Mouse (Mus musculus): ENCODE results near the gene 6330409D20Rik. TPM values are rescaled to one million over a fixed set of nuclear protein-coding genes. Genes with fewer than 3 reads are reported as not detected.

Gene 6330409D20Rik
- polyA plus RNA-seq (2015; fragmentation: Nextera tagmentation; extraction: Ambion mirVana): 3.2 and 4.0 TPM in 2 replicates

DNA sequence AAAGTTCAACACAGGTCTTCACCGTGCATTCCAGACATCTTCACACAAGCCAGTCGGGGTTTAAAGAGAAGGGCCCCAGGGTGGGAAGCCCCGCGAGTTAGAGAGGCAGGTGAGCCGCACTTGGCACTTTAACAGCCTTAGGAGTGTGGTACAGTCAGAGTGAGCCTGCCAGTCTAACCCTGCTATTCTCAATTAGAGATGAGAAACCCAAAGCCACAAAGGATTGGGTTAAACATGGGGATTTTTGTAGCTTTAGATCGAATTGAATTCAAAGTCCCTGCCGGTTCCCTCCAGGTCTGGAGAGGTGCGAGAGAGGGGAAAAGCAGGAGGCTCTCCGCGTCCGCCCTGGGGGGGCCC lies at the start of gene 6330409D20Rik:
6330409D20Rik (minus strand) TSS at position 101 of the 357 bp plus-strand sequence.
- no peak for ATAC-seq (ENCODE audit: low read depth)
- WGBS: 12% methylated on average over 11 of the region's 11 CpGs
- Histone ChIP-seq H3K9ac (peak within 1 kb of the TSS; percentile 92), H3K9me3 (no peaks in the 10 kb centered on the region), H3K36me3 (peaks cover 19% of the 10 kb centered on the region), H3K4me3 (peak within 1 kb of the TSS; percentile 81), H3K27ac (replicated peaks) (peak within 1 kb of the TSS; percentile 93), H3K4me1 (replicated peaks) (peaks cover 50% of the 10 kb centered on the region), H3K4me2 (peak within 1 kb of the TSS; percentile 80), H3K27me3 (peaks cover 10% of the 10 kb centered on the region; the same call in 1 of the 2 replicates)

DNA sequence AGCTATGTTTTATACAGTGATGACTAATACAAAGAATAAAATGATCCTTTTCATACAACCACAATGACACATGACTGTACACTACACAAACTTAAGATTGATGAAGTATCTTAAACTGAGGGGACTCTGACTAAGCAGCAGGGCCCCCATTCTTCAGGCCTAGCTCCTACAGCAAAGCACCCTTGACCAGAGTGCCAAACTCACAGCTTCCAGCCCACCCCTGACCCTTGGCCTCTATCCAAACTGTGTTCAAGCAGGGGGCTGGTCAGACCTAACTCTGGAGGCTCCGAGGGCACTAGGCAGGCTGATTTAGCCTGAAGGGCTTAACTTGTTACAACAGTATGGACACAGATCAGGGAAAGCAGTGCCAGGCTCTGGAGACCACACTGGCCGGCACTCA lies 47.8 kb upstream of the 6330409D20Rik start:
- Histone ChIP-seq H3K27me3 (no peaks in the 10 kb centered on the region), H3K36me3 (peaks cover 48% of the 10 kb centered on the region), H3K27ac (replicated peaks) (no peak overlapping the region), H3K4me2 (no peak overlapping the region), H3K9me3 (no peaks in the 10 kb centered on the region), H3K4me1 (replicated peaks) (0 out of 2 replicates have a peak, but pooled peaks cover 5% of the 10 kb centered on the region), H3K9ac (no peak overlapping the region), H3K4me3 (no peak overlapping the region)
- WGBS: 76% methylated on average over 2 of the region's 2 CpGs
- ATAC-seq (ENCODE audit: low read depth): no peak

DNA sequence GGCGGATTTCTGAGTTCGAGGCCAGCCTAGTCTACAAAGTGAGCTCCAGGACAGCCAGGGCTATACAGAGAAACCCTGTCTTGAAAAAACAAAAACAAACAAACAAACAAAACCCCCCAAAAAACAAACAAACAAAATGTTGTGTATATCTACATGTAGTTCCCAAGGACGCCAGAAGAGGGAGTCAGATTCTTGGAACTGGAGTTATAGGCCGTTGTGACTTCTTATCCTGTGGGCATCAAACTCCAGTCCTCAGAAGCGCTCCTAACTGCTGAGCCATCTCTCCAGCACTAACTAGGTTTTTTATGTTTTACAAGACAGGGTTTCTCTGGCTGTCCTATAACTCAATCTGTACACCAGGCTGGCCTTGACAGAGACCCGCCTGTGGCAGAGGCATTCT lies 46.4 kb upstream of the 6330409D20Rik start:
- Histone ChIP-seq H3K4me2 (no peak overlapping the region), H3K27me3 (no peaks in the 10 kb centered on the region), H3K4me1 (replicated peaks) (0 out of 2 replicates have a peak, but pooled peaks cover 5% of the 10 kb centered on the region), H3K9me3 (no peaks in the 10 kb centered on the region), H3K36me3 (peaks cover 35% of the 10 kb centered on the region), H3K27ac (replicated peaks) (no peak overlapping the region), H3K4me3 (no peak overlapping the region), H3K9ac (no peak overlapping the region)
- WGBS: 59% methylated on average over 6 of the region's 6 CpGs
- no peak for ATAC-seq (ENCODE audit: low read depth)

DNA sequence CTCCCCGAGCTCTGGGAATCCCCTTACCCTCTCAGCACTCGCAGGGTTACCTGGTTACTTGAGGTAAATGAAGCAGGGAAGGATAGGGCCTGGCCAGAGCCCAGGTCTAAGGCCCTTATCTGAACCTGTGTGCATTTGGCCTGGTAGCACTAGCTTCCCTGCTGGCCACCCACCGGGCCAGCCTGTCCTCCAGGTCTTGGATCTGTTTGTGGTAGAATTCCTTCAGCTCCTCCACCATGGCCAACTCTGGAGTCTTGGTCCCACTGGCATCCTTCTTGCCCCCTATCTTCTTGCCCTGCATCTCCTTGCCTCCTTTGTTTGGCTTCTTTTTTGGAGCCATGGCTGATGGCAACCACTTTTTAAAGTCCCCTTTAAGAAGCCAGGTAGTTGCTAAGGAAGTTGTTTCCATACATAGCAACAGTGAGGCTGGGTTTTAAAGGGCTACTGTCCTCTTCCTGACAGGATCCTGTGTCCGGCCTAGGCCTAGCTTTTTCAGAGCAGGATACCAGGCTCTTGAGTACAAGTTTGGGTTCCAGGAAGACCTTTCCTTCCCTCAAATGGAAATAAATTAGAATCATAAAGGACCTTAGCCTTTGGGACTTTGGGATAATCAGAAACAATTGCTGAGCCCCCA lies 43.3 kb upstream of the 6330409D20Rik start, which contains the start of gene Cfap157:
Cfap157 (minus strand) TSS at position 381 of the 634 bp plus-strand sequence.
- Histone ChIP-seq H3K9ac (no peak within 1 kb of the TSS), H3K27ac (replicated peaks) (no peak within 1 kb of the TSS), H3K27me3 (no peaks in the 10 kb centered on the region), H3K36me3 (peaks cover 8% of the 10 kb centered on the region; the same call in 1 of the 2 replicates), H3K4me2 (no peak within 1 kb of the TSS), H3K9me3 (no peaks in the 10 kb centered on the region), H3K4me1 (replicated peaks) (0 out of 2 replicates have a peak, but pooled peaks cover 5% of the 10 kb centered on the region), H3K4me3 (no peak within 1 kb of the TSS)
- WGBS: 75% methylated on average over 4 of the region's 4 CpGs
- no peak for ATAC-seq (ENCODE audit: low read depth)

DNA sequence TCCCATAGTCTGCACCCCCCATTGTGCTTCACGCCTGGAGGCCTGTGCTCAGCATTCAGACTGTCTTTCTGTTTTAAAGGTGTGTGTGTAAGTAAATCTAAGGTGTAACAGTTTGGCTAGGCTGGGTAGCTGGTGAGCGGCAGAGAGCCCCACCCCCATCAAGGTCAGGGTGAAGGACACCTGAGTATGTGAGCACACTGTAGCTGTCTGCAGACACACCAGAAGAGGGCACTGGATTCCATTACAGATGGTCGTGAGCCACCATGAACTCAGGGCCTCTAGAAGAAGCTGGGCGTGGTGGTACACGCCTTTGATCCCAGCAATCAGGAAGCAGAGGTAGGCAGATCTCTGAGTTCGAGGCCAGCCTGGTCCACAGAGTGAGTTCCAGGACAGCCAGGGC lies 40.9 kb upstream of the 6330409D20Rik start:
- ATAC-seq (ENCODE audit: low read depth): no peak
- 83% methylated on average over 6 of the region's 6 CpGs for WGBS
- Histone ChIP-seq H3K9me3 (no peaks in the 10 kb centered on the region), H3K9ac (no peak overlapping the region), H3K4me3 (no peak overlapping the region), H3K27ac (replicated peaks) (no peak overlapping the region), H3K27me3 (no peaks in the 10 kb centered on the region), H3K36me3 (no peaks in the 10 kb centered on the region), H3K4me2 (no peak overlapping the region), H3K4me1 (replicated peaks) (peaks cover 7% of the 10 kb centered on the region; the same call in 1 of the 2 replicates)

DNA sequence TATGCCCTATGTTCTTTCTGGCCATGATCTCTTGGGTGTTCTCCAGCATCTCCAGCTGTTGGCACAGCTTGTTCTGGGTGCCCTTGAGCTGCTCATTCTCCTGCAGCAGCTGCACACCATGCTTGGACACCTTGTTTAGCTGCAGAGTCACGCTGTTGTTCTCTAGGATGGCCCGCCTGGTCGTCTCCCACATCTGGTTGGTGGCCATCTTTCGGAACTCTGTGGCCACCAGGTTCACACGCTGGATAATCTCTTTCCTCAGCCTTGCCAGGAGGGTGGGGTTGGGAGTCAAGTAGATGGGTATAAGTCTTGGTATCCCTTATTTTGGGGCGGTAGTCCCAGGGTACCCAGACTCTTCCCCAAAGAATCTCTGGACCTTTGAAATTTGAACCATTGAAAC lies 38.9 kb upstream of the 6330409D20Rik start:
- H3K4me1 ChIP-seq (replicated peaks): peaks cover 22% of the 10 kb centered on the region
- no peaks in the 10 kb centered on the region for H3K9me3 ChIP-seq
- no peak overlapping the region for H3K27ac ChIP-seq (replicated peaks)
- H3K4me2 ChIP-seq: no peak overlapping the region
- no peaks in the 10 kb centered on the region for H3K27me3 ChIP-seq
- ATAC-seq (ENCODE audit: low read depth): no peak
- H3K36me3 ChIP-seq: no peaks in the 10 kb centered on the region
- WGBS: 92% methylated on average over 6 of the region's 6 CpGs
- no peak overlapping the region for H3K9ac ChIP-seq
- H3K4me3 ChIP-seq: no peak overlapping the region

DNA sequence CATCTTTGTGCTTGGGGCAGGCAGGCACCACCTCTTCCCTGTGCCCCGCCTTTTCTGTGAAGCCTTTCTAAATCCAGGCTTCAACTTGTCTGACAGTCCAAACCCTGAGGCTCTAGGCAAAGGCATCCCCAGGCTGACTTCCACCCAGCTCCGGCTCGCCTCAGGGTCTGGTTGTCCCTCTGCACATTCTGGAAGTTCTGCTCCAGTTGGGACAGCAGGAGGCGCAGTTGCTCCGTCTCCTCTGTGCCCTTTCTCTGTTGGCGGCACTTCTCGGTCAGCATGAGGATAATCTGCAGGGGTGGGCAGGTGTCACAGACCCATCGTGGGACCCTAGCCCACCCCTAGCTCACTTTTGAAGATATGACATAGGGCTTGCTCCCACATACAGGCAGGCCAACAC lies 38.3 kb upstream of the 6330409D20Rik start:
- ATAC-seq (ENCODE audit: low read depth): no peak
- no peaks in the 10 kb centered on the region for H3K27me3 ChIP-seq
- H3K9ac ChIP-seq: no peak overlapping the region
- no peaks in the 10 kb centered on the region for H3K9me3 ChIP-seq
- H3K36me3 ChIP-seq: no peaks in the 10 kb centered on the region
- 19% methylated on average over 8 of the region's 8 CpGs for WGBS
- H3K4me1 ChIP-seq (replicated peaks): peaks cover 20% of the 10 kb centered on the region
- no peak overlapping the region for H3K4me2 ChIP-seq
- no peak overlapping the region for H3K27ac ChIP-seq (replicated peaks)
- no peak overlapping the region for H3K4me3 ChIP-seq

DNA sequence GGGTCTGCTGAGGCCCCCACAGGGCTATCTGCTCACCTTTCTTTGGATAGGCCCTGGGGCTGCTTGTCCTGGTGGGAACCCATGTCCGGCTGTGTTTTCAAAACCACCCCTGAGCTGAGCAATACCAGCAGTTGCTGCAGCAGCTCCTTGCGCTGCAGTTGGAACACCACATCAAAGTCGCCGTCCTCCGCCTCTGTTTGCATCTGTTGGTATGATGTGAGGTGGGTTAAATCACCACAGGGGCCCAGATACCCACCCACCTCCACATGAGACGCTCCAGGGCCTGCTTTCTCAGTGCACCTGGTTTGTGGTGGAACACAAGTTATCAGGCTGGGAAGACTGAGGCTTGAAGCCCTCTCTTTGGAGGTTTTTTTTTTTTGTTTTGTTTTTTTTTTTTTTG lies 37.3 kb upstream of the 6330409D20Rik start:
- H3K36me3 ChIP-seq: no peaks in the 10 kb centered on the region
- no peak overlapping the region for H3K27ac ChIP-seq (replicated peaks)
- no peak for ATAC-seq (ENCODE audit: low read depth)
- WGBS: 91% methylated on average over 6 of the region's 6 CpGs
- H3K27me3 ChIP-seq: no peaks in the 10 kb centered on the region
- H3K9me3 ChIP-seq: no peaks in the 10 kb centered on the region
- peaks cover 18% of the 10 kb centered on the region for H3K4me1 ChIP-seq (replicated peaks)
- no peak overlapping the region for H3K9ac ChIP-seq
- H3K4me2 ChIP-seq: no peak overlapping the region
- H3K4me3 ChIP-seq: no peak overlapping the region

DNA sequence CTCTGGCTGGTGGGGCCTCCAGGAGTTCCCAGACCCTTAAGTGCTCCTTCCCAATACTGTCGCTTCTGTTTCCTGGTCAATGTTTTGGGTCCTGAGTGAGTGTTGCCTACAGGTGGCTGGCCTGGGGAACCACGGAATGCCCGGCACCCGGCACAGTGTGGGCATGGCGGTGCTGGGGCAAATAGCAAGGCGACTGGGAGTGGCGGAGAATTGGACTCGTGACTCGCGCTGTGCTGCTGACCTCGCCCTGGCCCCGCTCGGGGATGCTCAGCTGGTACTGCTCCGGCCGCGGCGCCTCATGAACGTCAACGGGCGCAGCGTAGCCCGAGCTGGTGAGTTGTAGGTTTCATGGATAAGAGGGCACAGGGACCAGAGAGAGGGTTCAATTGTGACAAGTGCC lies 35.4 kb upstream of the 6330409D20Rik start:
- Histone ChIP-seq H3K9ac (peak overlapping the region; percentile 60), H3K4me1 (replicated peaks) (peaks cover 18% of the 10 kb centered on the region), H3K27me3 (no peaks in the 10 kb centered on the region), H3K36me3 (no peaks in the 10 kb centered on the region), H3K4me3 (peak overlapping the region; percentile 59), H3K27ac (replicated peaks) (no peak overlapping the region), H3K4me2 (peak overlapping the region; percentile 64), H3K9me3 (no peaks in the 10 kb centered on the region)
- 17% methylated on average over 22 of the region's 22 CpGs for WGBS
- ATAC-seq (ENCODE audit: low read depth): 0 out of 2 replicates have a peak, but pooled peaks have one; percentile 4

DNA sequence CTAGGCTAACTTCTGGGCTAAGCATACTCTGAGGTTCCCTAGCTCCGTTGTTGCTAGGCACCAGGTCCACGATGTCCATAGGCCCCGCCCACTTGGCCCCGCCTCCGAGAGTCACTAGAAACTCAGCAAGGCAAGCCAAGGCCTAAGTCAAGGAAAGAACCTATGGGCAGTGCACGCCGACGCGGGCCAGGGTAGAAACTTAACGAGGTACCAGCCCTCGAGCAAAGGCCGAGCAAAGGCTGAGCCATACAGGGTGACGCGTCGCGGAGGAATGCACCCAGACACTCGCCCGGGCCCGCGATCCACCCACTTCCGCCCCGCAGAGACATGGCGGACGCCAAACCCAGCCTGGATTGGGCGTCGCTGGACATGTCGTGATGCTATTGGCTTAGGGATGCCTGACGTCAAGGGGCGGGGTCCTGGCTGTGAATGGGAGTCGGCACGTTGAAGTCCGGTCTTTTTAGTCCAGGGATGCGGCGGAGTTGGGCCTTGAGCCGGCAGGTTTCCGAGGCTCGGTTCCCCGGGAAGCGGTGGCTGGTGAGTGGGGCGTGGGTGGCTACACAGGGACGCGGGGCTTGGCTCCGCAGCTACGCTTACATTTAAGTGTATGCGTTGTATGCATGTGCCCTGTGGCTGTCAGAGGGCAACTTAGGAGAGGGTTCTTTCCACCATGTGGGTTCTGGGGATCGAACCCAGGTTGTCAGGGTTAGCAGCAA lies 34.7 kb upstream of the 6330409D20Rik start, which contains the start of the genes Ttc16 and Ptrh1:
Ttc16 (minus strand) TSS at position 275 of the 716 bp plus-strand sequence.
Ptrh1 (plus strand) TSS at position 428 of the 716 bp plus-strand sequence.
- peak within 1 kb of the TSS; percentile 64 for H3K4me2 ChIP-seq
- H3K27me3 ChIP-seq: no peaks in the 10 kb centered on the region
- no peaks in the 10 kb centered on the region for H3K9me3 ChIP-seq
- H3K4me3 ChIP-seq: peak within 1 kb of the TSS; percentile 59
- no peaks in the 10 kb centered on the region for H3K36me3 ChIP-seq
- ATAC-seq (ENCODE audit: low read depth): peak; percentile 98
- peak within 1 kb of the TSS; percentile 57 for H3K27ac ChIP-seq (replicated peaks)
- peaks cover 18% of the 10 kb centered on the region for H3K4me1 ChIP-seq (replicated peaks)
- WGBS: under 1% methylated on average over 46 of the region's 46 CpGs
- H3K9ac ChIP-seq: peak within 1 kb of the TSS; percentile 60

DNA sequence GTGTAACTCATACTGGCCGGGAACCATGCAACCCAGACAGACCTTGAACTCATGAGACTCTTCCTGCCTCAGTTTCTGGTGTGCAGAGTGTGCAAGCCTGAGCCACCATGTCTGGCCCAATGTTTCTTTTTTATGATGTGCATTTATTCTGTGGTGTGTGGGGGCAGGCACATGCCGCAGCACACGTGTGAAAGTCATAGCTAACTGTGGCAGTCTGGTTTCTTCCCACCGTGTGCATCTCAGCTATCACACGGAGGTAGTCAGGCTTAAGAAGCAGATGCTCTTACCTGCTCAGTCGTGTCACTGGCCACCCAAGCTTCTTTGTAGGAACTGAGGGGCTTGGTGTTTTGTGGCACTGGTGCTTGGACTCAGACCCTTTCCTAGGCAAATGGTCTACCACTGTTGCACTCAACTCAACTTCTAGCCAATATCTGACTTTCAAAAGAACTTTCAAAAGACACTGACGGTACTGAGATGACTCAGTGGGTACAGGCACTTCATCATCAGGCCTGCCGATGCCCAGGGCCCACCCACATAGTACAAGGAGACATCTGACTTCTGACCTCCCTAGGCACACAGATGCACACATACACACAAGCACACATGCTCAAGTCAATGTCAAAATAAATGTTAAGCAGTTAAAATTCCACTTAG lies 31.9 kb upstream of the 6330409D20Rik start:
- ATAC-seq (ENCODE audit: low read depth): no peak
- WGBS: 84% methylated on average over 8 of the region's 8 CpGs
- Histone ChIP-seq H3K36me3 (no peaks in the 10 kb centered on the region), H3K4me2 (no peak overlapping the region), H3K27ac (replicated peaks) (no peak overlapping the region), H3K9ac (no peak overlapping the region), H3K9me3 (no peaks in the 10 kb centered on the region), H3K4me1 (replicated peaks) (peaks cover 21% of the 10 kb centered on the region), H3K27me3 (no peaks in the 10 kb centered on the region), H3K4me3 (no peak overlapping the region)

DNA sequence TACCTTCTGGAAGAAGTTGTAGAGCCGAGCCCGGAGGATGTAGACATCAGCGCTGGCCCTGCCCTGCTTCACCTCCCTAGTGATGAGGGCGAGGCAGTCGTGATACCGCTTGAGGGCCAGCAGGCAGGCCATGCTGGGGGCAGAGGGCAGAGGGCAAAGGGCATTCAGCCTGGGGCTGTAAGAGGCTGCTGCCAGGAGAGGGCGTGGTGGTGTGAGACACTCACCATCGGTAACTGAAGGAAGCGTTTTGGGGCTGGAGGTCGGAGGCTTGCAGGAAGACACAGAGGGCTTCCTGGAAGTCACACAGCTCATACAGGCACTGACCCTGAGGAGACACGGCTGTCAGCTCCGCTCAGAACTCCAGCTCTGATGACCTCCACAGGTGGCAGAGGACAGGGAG lies 31.1 kb upstream of the 6330409D20Rik start:
- peaks cover 28% of the 10 kb centered on the region for H3K4me1 ChIP-seq (replicated peaks)

More for the DNA sequence above, 31.1 kb upstream of the 6330409D20Rik start:
- H3K9me3 ChIP-seq: no peaks in the 10 kb centered on the region
- H3K27ac ChIP-seq (replicated peaks): no peak overlapping the region
- no peaks in the 10 kb centered on the region for H3K27me3 ChIP-seq
- no peak overlapping the region for H3K9ac ChIP-seq
- 36% methylated on average over 12 of the region's 12 CpGs for WGBS
- no peak overlapping the region for H3K4me2 ChIP-seq
- H3K36me3 ChIP-seq: no peaks in the 10 kb centered on the region
- H3K4me3 ChIP-seq: no peak overlapping the region
- no peak for ATAC-seq (ENCODE audit: low read depth)
